Mouse (Mus musculus): Measurements from ENCODE around the gene Plekhd1. TPM values are rescaled to one million over a fixed set of nuclear protein-coding genes. Genes with fewer than 3 reads are reported as not detected.
A peak's percentile ranks its signal among the peaks of the same experiment; 100 is the strongest.

Gene Plekhd1
- total RNA-seq, 2 experiments from 2014 or later = 0.16 to 0.45 TPM

- intact Hi-C loops (cut with DNase I; ENCODE audit: low total_unique reads) = no loop called here
- no peak for DNase-seq
Observed at GRCm38 (mm10) chr12:80695004-80695403, 2.6 kb downstream of the Plekhd1 start.

GRCm38 (mm10) chr12:80698526-80699143 is 6.2 kb downstream of the Plekhd1 start:
- intact Hi-C loops (cut with DNase I; ENCODE audit: low total_unique reads) = no loop called here
- no peak for DNase-seq

- intact Hi-C loops (cut with DNase I; ENCODE audit: low total_unique reads) = no loop called here
- no peak for DNase-seq
Observed at GRCm38 (mm10) chr12:80699144-80699531, 6.7 kb downstream of the Plekhd1 start.

- intact Hi-C loops (cut with DNase I; ENCODE audit: low total_unique reads) = no loop called here
- DNase-seq = no peak
Observed at GRCm38 (mm10) chr12:80701332-80701731, 8.9 kb downstream of the Plekhd1 start.

GRCm38 (mm10) chr12:80706208-80706914 is 14.0 kb downstream of the Plekhd1 start:
- intact Hi-C loops (cut with DNase I; ENCODE audit: low total_unique reads) = no loop called here
- DNase-seq = no peak

GRCm38 (mm10) chr12:80706915-80707604 is 14.7 kb downstream of the Plekhd1 start:
- DNase-seq = no peak
- intact Hi-C loops (cut with DNase I; ENCODE audit: low total_unique reads) = no loop called here

- intact Hi-C loops (cut with DNase I; ENCODE audit: low total_unique reads) = no loop called here
- DNase-seq = no peak
Observed at GRCm38 (mm10) chr12:80715915-80716314, 23.5 kb downstream of the Plekhd1 start.

GRCm38 (mm10) chr12:80719141-80719540 is 26.8 kb downstream of the Plekhd1 start:
- intact Hi-C loops (cut with DNase I; ENCODE audit: low total_unique reads) = no loop called here
- DNase-seq = no peak

- intact Hi-C loops (cut with DNase I; ENCODE audit: low total_unique reads) = loop anchor here (5.0 kb wide), 1 partner anchor 43 kb away; no protein-coding TSS in a partner anchor
- DNase-seq = no peak
Observed at GRCm38 (mm10) chr12:80720507-80720906, 28.1 kb downstream of the Plekhd1 start.

- intact Hi-C loops (cut with DNase I; ENCODE audit: low total_unique reads) = loop anchor here (5.0 kb wide), 1 partner anchor 44 kb away; no protein-coding TSS in a partner anchor
- no peak for DNase-seq
Observed at GRCm38 (mm10) chr12:80721458-80721857, 29.1 kb downstream of the Plekhd1 start.

- DNase-seq = peak; percentile 77
- intact Hi-C loops (cut with DNase I; ENCODE audit: low total_unique reads) = loop anchor here (5.0 kb wide), 2 partner anchors 37 to 48 kb away; partner anchors contain the start of gene Ccdc177
Observed at GRCm38 (mm10) chr12:80724853-80725559, 32.6 kb downstream of the Plekhd1 start.

- intact Hi-C loops (cut with DNase I; ENCODE audit: low total_unique reads) = loop anchor here (5.0 kb wide), 1 partner anchor 34 kb away; the partner anchor contains the start of gene Ccdc177
- DNase-seq = no peak
Observed at GRCm38 (mm10) chr12:80728207-80728606, 35.8 kb downstream of the Plekhd1 start.

GRCm38 (mm10) chr12:80728814-80729213 is 36.4 kb downstream of the Plekhd1 start:
- intact Hi-C loops (cut with DNase I; ENCODE audit: low total_unique reads) = loop anchor here (5.0 kb wide), 1 partner anchor 33 kb away; the partner anchor contains the start of gene Ccdc177

GRCm38 (mm10) chr12:80729758-80730530 is 37.6 kb downstream of the Plekhd1 start:
- intact Hi-C loops (cut with DNase I; ENCODE audit: low total_unique reads) = loop anchor here (5.0 kb wide), 1 partner anchor 32 kb away; the partner anchor contains the start of gene Ccdc177

More at GRCm38 (mm10) chr12:80728814-80729213, 36.4 kb downstream of the Plekhd1 start:
- DNase-seq = no peak

GRCm38 (mm10) chr12:80730567-80730966 is 38.2 kb downstream of the Plekhd1 start:
- intact Hi-C loops (cut with DNase I; ENCODE audit: low total_unique reads) = no loop called here

More at GRCm38 (mm10) chr12:80729758-80730530, 37.6 kb downstream of the Plekhd1 start:
- DNase-seq = no peak

GRCm38 (mm10) chr12:80734526-80735470 is 42.4 kb downstream of the Plekhd1 start:
- intact Hi-C loops (cut with DNase I; ENCODE audit: low total_unique reads) = no loop called here
- DNase-seq = no peak

More at GRCm38 (mm10) chr12:80730567-80730966, 38.2 kb downstream of the Plekhd1 start:
- DNase-seq = peak; percentile 56

- intact Hi-C loops (cut with DNase I; ENCODE audit: low total_unique reads) = no loop called here
- DNase-seq = peak; percentile 41
Observed at GRCm38 (mm10) chr12:80736464-80737282, 44.3 kb downstream of the Plekhd1 start.

All from gastrocnemius, postnatal 14 days (tissue).